Mouse (Mus musculus) thymus, postnatal 0 days (tissue): Measurements from ENCODE around the gene Tmem107. TPM values are rescaled to one million over a fixed set of nuclear protein-coding genes. Genes with fewer than 3 reads are reported as not detected.

Source experiments
- DNase-seq: peaks from one replicate; pipeline ENCODE4 v3.0.0-alpha.2; 2015; ENCODE audit warnings: low spot score
- polyA plus RNA-seq: library from polyadenylated mRNA; unstranded; fragments of >200 nt; fragmentation: Nextera tagmentation; extraction: Ambion mirVana; gene quantifications from 2 replicates; pipeline ENCODE4 v1.2.1, GENCODE M21; 2015

Gene Tmem107
- polyA plus RNA-seq, result 29.8 and 33.2 TPM in 2 replicates

DNA sequence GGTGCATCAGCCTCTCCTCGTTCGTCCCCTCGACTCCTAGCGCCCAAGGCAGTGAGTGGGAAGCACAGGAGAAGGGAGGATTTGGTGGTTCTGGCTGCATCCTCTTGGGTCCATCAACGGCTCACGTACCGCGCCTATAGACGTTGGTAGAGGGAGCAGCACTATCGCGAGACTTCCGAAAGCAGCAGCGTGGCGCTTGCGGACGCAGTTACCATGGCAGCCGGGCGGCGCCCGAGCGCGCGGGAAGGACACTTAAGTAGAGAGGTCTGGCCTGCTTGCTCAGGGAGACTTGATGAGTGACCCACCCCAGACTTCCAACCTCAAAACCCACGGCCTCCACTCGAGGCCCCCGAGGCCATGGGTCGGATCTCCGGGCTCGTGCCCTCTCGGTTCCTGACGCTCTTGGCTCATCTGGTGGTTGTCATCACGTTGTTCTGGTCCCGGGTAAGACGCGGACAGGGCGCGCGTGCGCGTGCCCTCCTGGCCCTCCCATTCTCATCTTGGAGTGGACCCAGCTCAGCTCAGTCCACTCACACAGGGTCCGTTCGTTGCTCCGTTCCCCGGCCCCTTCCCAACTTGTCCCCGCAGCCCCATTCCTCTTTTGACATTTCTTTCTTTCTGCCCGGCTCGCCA is at the start of gene Tmem107:
Gene Tmem107, plus strand, starts transcription at position 217 of the 633 bp plus-strand sequence.
- peak; percentile 95 for DNase-seq

DNA sequence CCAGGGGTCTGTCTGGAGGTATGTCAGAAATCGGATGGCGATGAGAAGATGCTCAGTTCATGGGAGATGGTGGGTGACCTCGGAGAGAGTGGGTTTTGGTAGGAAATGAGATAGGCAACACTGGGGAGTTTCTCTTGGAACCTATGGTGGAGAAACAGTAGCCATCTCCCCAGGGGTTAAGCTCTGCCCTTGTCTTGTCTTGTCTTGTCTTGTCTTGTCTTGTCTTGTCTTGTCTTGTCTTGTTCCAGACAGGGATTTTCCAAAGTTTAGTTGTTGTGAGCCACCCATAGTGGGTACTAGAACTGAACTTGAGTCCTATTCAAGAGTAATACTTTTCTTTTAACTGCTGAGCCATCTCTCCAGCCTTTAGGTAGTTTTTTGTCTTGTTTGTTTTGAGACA is 44.0 kb upstream of the Tmem107 start:
- no peak for DNase-seq

DNA sequence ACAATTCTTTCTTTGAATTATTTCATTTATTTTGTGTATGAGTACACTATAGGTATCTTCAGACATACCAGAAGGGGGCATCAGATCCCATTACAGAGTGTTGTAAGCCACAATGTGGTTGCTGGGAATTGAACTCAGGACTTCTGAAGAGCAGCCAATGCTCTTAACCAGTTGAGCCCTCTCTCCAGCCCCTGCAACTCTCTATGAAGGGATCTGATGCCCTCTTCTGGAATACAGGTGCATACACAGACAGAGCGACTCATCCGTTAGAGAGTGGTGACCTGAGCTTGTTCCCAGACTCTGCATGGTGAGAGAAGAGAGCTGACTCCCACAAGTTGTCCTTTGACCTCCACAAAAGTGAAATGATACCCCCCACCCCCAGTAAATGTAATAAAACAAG is 41.8 kb upstream of the Tmem107 start:
- DNase-seq, result peak; percentile 25

DNA sequence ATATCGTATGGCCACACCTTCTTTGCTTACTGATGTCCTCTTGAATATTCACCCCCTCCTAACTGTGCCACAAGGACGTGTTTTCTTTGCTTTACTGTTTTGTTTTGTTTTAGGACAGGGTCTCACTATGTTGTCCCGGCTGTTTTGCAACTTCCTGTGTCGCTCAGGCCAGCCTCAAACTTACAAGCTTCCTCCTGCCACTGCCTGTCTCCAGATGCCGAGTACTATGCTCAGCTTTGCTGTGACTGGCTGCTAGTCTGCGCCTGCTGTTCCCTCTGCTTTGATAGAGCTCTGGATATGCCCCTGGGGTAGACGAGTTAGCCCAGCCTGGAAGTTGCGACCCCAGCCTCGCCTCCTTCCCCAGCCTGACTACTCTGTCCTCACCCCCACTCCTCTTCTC is 37.1 kb upstream of the Tmem107 start:
- no peak for DNase-seq

GRCm38 (mm10) chr11:69034585-69034984 is 36.0 kb upstream of the Tmem107 start:
- DNase-seq, result no peak

GRCm38 (mm10) chr11:69035411-69035810 is 35.2 kb upstream of the Tmem107 start:
- DNase-seq, result no peak

DNA sequence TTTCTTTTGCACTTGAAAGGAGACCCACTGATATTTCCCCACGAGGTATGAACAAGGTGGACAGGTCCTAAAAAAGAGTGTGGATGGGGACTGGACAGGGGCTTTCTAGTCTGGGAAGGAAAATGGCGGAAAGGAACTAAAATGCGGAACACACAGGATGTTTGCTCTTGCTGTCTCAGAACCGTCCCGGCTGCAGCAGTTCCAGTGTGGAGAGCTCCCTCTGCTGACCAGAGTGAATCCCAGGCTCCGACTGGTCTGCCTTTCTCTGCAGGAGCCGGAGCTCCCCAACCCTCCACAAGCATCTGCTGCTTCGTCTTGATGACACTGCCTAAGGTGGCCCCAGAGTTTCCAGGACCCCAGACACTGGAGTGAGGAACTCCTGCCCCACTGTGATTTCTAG is 34.8 kb upstream of the Tmem107 start:
- DNase-seq, result peak; percentile 80

DNA sequence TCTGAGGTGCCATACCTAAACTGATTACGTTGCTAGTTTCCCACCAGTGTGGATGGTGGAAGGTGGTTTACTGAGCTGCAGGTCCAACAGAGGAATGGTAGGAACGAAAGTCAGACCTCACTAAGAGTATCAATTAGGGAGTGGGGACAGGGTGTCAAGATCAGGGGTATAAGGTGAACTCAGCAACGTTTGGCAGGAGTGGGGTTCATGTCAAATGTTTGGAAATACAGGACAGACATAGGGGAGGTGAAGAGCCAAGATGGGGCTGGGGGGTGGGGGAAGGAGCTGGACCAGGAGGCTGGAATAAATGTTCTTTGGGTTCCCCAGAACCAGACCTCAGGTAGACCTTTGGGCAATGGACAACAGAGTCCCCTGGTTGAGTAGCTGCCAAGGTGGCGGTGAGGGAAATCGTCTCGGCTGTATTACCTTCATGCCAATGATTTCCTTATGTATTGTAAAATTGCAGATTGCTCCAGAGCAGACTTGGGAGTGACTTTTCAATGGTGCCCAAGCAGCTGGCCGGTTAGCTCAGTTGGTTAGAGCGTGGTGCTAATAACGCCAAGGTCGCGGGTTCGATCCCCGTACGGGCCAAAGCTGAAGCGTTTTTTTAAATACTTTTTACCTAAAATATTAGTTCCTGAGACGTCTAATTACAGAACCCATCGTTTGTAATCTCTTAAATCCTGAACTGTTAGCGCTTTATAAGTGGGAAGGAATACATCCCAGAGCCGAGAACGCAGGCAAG is 33.9 kb upstream of the Tmem107 start:
- peak; percentile 85 for DNase-seq

GRCm38 (mm10) chr11:69037231-69038061 is 33.2 kb upstream of the Tmem107 start:
- DNase-seq, result peak; percentile 90

DNA sequence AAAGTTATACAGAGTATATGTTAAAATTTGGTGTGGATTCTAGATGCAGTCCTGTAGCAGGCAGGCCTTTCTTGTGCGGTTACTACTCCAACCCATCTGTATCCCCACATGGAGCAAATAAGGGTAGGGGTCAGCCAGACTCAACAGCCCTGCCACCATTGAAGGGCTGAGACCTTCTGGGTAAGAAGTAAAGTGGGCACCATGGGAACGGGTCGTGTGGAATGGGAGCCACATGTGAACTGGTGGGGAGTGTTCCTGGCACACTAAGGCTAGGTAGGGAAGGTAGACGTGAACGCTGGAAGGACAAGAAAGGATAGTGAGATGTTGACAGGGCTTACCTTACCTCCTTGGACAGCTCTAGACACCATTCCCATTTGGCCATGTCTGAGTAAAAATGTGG is 32.4 kb upstream of the Tmem107 start:
- DNase-seq, result no peak

DNA sequence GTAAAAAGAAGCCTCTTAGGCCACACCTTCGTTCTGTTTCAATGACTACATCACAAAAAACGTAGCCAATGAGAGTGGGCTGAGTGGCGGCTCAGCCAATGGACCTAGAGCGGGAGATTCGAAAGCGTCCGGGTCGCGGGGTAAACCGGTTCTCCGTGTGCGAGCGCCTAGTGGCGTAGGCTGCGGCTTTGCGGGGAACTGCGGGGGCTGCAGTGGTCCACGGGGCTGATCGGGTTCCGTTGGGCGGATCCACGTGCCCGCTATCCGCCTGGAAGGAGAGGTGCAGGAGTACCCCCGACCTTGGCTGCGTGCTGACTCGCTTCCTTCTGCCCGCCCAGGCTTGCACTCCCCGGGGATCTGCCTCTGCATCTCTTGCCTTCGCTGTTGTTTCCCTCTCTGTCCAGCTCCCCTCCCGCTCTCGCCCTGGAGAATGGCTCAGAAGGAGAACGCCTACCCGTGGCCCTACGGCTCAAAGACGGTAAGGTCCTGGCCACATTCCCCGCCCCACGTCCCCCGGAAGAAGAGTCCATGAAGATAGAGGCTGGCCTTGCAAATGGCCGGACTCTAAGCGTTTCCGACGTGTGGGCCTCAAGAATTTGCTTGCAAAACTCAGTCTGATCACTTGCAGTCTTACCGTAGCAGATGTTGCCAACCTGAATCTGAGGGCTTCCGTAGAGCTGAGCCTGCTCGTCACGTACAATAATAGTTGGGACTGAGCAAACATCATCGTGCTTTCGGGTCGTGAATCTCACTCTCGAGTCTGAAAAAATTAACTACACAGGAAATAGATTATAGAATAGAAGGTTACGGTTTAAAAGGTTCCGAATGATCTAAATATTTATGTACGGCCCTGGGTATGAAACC is 24.8 kb upstream of the Tmem107 start, which contains the start of gene Aurkb:
Gene Aurkb, plus strand, starts transcription at position 117 of the 864 bp plus-strand sequence.
- DNase-seq, result peak; percentile 93

GRCm38 (mm10) chr11:69046395-69046774 is 24.2 kb upstream of the Tmem107 start:
- no peak for DNase-seq

DNA sequence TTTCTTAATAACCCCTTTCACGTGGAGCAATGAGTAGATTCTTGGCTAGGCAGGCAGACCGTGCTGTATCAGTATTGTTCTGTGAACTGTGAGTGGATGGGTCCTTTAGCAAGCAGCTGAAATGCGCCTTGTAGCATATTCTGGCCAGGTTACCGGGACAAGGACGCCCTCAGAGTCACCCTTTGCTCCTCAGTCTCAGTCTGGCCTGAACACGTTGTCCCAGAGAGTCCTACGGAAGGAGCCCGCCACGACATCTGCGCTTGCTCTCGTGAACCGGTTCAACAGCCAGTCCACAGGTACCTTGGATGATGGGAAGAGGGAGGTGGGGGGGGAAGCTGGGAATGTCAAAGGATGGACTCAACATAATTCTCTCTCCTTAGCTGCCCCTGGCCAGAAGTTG is 23.0 kb upstream of the Tmem107 start:
- no peak for DNase-seq

GRCm38 (mm10) chr11:69048151-69048550 is 22.5 kb upstream of the Tmem107 start:
- DNase-seq, result no peak

DNA sequence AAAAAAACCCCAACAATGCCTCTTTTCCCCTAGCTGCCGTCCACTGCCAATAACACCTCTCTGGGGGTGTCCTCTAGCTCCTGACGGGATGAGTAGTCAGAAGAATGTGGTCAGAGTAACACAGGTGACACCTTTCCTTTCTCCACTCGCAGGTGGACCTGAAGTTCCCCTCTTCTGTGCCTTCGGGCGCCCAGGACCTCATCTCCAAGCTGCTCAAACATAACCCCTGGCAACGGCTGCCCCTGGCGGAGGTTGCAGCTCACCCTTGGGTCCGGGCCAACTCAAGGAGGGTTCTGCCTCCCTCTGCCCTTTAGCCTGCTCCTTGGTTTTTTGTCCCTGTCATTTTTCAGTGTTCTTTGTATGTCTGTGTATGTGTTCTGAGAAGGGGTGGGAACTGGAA is 19.9 kb upstream of the Tmem107 start:
- no peak for DNase-seq

- no peak for DNase-seq
These were observed 18.8 kb upstream of the Tmem107 start for GRCm38 (mm10) chr11:69051771-69052170.

GRCm38 (mm10) chr11:69052824-69053421 is 17.7 kb upstream of the Tmem107 start:
- no peak for DNase-seq

DNA sequence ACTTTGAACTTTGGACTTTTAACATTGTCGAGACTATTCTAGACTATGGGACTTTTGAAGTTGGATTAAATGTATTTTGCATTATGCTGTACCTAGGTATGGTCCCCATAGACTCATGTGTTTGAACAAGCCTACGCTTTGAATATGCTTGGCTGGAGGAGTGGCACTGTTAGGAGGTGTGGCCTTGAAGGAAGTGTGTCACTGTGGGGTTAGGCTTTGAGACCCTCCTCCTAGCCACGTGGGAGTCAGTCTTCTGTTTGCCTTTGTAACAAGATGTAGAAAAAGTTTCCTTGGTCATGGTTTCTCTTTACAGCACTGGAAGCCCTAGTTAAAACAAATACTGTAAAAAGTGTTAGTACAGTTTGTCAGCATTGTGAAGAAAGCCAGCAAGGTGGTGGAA is 16.8 kb upstream of the Tmem107 start:
- peak; percentile 54 for DNase-seq

GRCm38 (mm10) chr11:69058265-69058664 is 12.3 kb upstream of the Tmem107 start:
- DNase-seq, result no peak

DNA sequence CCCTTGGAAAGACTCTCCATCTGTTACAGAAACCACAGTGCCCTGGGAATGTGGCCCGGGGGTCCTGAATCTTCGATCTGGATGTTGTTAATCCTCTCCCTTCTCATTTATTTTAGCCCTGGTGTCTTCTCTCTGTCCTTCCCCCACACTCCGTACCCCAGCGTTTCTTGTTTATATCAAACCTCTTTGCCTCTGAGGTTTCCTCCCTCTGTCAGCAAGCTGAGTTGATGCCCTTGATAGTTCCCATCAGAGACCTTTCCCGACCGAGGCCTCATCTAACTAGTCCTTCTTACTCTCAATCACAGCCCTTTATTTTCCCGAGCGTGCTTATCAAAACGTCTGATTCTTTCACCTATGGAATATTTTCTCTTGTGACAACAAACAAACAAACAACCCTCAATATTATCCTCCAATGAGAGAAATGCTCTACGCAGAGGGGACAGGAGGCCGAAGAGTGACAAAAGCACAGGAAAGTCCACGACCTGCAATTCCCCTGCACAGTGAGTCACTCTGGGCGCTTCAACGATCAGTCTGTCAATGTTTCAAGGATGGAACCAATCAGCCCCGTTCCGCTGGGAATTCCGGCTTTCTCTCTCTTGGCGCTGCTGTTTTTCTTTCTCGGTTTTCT is 11.8 kb upstream of the Tmem107 start:
- no peak for DNase-seq
